Mouse (Mus musculus) urinary bladder, adult 18-20 months (tissue): ENCODE measurements around the gene Hsdl2.
"Not testable (repeated sequence)": the region's sequence is repeated elsewhere in the genome, so short reads cannot be mapped to it uniquely, and the experiment has no call there.

Source experiments
- DNase-seq, 2 experiments: peaks; one replicate each; pipeline ENCODE4 v3.0.0; 2022; ENCODE audit warnings: low spot score in 2 of 2, mixed read lengths in 2 of 2

The Hsdl2 gene

DNA sequence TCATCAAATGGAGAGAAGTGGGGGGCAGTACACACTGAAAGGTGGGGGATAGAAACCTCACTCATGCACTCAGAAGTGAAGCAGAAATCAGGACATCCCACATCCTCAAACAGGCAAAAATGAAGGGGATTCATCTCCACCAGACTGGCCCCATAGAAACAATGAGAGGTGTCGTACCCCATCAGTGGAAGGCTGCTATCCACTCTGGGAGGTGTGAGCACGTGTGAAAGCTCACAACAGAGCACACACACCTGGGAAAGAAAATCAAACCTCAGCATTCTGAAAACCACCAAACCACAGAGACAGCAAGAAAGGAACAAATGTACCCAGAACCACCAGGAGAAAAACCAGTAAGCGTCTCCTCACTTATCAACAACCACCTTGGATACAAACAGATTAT is 17.2 kb upstream of the Hsdl2 start:
- no peak for DNase-seq

DNA sequence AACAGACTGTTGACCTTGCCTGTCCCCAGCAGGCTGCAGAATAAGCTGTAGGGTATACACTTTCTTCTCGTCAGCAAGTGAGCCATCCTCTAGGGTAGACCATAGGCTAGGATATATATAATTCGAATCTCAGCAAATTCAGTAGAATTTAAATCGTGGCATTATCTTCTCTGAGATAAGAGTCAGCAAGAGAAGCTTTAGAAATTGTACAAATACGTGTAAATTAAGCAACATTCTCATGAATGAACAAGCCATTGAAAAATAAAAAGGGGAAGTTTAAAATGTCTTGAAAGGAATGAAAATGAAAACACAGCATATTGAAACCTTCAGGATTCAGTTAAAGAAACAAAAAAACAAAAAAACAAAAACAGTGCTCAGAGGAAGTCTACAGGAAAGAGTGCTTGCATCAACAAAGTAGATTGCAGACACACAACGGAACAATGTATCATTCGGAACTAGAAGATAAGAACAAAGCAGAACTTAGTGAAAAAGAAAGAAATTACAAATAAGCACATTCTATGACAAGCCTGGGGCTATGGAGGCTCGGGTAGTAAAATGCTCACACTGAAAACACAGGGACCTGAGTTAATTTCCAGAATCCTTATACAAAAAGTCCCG is 15.7 kb upstream of the Hsdl2 start:
- no peak for DNase-seq

DNA sequence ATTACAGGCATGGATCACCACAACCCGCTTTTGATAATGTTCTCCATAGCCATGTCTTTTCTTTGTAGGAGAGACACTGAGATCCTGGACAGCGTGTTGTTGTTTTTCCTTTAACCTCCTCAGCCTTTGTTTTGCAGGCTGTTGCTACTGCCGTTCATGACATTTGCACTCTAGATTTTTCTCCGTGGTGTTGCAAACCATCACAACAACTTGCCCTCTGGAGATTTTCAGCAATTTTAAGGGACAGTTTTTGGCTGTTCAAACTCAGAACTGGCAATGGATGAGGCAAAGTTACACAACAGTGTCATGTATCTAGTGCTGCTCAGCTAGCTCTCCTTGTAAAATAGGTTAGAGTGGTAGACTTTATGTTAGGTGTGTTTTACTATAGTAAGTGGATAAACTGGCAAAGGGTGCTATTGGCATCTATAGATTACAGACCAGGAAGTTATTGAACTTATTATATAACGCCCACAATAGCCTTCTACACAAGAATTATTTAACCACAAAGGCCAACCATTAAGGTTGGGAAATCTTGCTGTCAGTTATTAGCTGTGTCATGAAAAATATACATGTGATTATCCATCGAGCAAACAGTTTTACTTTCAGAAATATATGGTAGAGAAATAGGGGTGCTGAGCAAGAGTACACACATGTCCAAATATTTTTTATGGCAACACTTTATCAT is 13.6 kb upstream of the Hsdl2 start:
- no peak for DNase-seq

DNA sequence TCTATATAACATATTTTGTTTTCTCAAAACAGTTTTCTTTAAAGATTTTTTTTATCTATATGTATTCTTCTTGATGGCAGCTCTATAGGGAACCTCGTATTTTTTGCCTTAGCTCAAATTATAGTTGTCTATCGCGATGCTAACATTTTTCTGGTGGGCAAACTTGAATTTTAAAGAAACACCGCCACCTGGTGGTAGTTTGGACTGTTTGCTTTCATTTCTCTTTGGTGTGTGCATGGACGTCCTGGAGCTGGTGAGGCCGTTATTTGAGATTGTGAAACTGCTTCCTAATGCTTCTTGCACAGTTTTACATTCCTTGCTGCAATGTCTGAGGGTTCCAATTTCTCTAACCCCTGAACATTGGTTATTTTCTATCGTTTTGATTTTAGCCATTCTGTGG is 11.8 kb upstream of the Hsdl2 start:
- DNase-seq: peak in 1 of 2 experiments; percentile 50

DNA sequence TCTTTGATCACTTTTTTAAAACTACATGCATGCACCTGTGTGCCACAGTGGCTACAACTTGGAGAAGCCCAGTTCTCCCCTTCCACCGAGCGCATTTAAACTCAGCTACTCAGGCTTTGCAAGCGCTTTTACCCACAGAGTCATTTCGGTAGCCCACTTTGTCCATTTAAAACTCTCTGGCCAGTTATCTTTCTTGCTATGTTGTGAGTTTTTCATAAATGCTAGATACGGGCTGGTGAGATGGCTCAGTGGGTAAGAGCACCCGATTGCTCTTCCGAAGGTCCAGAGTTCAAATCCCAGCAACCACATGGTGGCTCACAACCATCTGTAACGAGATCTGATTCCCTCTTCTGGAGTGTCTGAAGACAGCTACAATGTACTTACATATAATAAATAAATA is 10.8 kb upstream of the Hsdl2 start:
- DNase-seq: not testable (repeated sequence)

DNA sequence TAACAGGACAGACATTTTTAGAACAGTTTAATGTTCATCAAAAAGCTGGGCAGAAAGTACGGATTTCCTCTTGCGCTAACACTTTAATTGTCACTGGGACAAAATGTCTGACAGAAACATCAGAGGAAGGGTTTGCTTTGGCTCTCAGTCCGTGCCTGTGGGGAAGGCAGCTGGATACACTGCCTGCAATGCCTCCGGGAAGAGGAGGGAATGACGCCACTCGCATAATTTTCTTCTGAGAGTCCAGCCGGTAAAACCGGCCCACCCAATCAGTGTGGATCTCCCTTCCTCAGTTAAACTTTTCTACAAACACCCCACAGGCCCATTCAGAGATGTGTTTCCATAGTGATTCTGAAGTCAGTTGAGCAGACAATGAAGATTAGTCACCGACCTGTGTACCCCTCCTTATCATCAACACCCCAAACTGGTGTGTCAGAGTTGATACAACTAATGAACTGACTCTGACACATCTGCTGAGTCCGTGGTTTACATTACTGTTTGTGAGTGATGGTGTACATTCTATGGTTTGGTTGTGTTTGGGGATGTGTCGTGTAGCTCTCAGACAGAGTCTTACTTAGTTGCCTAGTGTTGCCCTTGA is 8.7 kb upstream of the Hsdl2 start:
- DNase-seq: peak in 1 of 2 experiments; percentile 44

DNA sequence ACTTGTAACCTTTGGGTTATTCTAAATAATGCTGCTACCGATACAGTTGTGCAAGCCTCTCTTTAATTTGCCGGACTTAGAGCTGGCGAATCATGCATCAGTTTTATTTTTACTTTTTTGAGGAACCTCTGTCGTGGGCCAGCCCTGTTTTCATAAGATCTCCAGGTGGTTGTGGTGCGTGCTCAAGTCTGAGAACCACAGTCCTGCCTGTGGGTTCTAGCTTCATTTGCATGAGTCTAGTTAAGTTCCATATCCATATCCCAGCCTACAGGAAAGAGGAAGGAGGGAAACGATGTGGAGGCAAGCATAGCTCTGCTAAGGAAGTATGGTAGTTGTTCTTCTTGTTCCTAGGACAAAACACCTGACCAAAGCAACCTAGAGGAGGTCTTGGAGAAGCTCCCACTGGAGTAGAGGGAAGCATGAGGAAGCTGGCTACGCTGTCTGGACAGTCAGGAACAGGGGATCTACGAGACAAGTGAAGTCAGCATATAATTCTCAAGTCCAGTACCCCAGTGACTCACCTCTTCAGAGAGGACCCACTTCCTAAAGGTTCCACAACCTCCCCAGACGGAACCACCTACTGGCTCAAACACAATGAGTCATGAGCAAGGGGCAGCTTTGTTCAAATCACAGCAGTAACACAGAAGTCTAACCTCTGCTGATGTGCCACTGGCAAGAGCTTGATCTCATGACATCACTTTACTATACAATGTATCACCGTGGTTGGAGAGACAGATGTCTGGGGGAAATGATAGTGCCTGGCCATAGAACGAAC is 6.0 kb upstream of the Hsdl2 start:
- no peak for DNase-seq

DNA sequence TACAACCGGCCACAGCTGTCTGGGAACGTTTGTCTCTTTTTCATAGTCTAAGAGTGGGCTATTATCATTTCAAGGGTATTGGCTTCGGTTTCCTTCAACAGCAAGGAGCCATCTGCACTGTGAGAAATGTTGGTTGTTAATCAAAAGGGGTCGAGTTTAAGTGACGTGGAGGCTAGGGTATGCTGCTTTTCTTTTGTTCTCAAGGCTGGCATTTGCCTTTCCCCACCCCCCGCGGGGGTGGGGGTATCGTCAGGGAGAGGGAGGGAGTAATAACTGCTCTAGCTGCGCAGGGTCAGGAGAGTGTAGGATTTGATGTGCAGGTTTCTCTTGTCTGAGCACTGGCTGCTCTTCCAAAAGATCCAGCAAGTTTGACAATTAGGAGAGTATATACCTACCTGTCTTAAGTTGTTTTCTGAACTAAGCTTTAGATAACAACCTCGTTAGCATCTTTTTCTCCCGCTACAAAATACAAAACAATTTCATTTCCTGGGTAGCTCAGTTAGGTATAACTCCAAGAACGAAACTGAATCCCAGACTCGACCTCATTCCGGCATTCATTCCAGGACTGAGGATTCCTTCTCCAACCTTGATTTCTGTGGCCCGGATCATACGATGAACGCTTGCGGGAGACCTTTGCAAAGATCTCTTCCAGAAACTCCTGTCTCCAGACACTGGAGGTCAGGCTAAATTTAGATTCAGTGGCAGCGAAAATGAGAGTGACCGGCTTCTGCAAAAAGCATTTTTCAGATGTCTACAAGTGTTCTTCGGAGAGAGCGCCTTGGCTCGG is 675 bp upstream of the Hsdl2 start:
- DNase-seq: no peak

DNA sequence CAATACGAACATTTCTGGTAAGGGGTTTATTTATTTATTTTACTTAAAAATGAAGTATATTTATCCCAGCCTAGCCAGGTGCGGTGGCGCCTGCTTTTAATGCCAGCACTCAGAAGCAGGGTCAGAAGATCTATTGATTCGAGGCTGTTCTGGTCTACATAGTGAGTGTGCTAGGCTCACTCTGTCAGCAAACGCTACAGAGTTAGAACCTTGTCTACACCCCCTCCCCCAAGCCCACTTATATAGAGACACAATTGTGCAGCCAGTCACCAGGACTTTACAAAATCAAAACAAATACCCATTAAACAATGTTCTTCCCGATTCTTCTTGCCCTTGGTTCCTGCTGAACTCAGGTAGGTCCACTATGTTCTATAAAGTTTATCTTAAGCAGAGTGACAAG is 823 bp downstream of the Hsdl2 start:
- no peak for DNase-seq

DNA sequence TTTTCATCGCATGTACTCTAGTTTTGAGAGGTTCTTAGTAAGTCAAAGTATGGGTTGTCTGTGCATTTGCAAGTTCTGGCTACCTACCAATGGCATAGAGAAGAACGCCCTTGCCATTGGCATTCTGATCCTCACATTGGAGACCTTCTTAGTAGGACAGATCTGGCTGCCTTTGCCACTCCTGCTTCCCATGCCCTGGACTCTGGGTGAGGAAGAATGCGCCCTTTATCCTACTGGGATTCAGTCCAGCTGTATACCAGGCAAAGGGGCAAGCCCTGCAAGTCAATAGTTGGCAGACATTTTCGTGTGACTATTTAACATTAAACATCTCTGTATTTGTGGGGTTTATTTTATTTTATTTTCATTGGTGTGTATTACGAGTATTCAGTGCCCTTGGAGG is 3.7 kb downstream of the Hsdl2 start:
- DNase-seq: peak; percentile 37 to 44

DNA sequence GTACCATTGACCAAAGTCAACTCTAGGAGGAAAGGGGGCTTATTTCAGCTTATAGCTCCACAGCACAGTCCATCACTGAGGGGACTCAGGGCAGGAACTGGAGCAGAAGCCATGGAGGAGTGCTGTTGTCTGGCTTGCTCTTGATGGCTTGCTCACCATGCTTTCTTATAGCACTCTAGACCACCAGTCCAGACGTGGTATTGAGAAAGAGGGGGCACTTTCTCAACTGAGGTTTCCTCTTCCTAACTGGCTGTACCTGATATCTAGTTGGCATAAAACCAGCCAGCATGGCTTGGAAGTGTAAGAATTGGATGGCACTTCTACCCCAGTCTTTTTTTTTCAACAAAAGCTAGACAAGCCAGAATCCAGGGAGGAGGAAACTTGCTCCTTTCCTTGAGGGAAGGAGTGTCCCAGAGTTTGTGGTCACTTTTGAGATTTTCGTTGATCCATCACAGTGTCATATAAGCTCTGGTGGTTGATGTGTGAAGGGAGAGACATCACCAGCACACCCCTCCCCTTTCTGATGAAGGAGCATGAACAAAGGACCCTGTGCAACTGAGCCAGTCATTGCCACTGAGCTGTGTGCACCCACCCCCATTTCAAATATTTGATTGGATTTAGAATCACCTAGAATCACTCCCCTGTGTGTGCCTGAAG is 6.0 kb downstream of the Hsdl2 start:
- no peak for DNase-seq

DNA sequence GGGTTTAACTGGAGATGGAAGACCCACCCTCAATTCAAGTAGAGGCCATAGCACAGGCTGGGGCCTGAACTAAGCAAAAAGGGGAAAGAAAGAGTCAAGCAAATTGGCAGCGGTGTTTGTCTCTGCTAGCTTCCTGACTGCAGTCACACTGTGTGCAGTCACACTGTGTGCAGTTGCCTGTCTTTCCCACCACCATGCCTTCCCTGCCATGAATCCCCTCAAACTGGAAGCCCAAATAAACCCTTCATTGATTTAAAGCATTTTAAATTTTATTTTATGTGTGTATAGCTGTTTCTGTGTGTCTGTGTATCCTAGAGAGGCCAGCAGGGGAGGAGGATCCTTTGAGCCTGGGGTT is 6.5 kb downstream of the Hsdl2 start:
- DNase-seq: no peak

DNA sequence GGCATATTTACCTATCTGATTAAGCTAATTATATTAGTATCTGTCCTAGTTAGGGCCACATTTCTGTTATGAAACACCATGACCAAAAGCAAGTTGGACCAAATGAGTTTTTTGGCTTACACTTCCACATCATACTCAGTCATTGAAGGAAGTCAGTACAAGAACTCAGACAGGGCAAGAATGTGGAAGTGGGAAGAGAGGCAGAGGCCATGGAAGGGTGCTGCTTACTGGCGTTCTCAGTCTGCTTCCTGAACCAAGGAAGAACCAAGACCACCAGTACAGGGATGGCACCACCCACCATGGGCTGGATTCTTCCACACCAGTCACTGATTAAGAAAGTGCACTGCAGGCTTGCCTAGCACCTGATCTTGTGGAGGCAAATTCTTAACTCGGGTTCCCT is 13.3 kb downstream of the Hsdl2 start:
- no peak for DNase-seq

DNA sequence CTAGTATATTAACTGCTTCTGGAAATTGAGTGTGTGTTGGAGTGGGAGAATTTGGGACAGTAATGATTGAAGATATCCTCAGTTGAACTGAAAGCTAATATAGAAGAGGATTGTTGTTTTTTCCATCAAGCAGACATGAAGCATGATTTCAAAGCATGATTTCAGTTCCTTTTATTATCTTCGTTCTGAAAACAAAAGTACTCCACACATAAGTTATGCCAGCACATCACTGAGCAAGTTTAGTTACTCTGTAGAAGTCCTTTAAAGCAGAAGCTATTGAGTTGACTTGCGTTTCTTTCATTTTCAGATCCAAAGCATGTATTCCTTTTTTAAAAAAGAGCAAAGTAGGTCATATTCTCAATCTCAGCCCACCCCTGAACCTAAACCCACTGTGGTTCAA is 15.2 kb downstream of the Hsdl2 start:
- no peak for DNase-seq

DNA sequence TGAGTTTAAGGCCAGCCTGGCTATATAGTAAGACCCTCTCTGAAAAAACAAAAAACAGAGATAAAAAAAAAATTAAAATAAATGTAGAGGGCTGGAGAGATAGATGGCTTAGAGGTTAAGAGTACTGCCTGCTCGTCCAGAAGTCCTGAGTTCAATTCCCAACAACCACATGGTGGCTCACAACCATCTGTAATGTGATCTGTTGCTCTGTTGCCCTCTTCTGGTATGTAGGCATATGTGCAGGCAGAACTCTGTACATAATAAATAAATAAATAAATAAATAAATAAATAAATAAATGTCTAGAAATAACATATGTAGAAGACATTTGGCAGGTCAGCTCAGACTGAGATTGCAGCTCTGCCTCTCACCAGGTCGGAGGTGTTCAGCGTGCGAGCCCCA is 21.3 kb downstream of the Hsdl2 start:
- no peak for DNase-seq

DNA sequence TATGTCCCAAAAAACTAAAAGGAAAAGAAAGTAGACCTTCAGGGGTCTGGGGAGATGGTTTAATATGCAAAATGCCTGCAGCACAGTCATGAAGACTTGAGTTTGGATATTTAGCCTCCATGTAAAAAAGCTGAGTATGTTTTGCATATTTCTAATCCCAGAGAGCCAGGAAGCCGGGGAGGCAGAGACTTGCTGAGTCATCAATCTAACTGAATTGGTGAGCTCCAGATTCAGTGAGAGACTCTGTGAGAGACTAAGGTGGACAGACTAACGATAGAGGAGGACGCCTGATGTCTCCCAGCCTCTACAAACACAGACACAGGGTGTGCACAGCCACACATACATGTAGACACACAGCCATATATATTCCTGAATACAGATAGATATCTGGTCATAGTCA is 23.5 kb downstream of the Hsdl2 start:
- DNase-seq: no peak

DNA sequence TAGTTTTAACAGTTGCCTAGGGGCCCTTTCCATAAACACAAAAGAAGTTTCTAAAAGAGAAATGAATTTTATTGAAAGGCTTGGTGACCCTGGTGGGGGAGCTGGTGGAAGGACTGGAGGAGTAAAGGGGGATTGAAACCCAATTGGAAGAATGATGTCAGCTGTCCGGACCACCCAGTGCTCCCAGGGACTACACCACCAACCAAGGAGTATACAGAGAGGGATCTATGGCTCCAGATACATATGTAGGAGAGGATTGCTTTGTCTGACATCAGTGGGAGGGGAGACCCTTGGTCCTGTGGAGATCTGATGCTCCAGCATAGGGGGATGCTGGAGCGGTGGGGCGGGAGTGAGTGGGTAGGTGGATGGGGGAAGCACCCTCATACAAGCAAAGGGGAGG is 24.1 kb downstream of the Hsdl2 start:
- DNase-seq: no peak

DNA sequence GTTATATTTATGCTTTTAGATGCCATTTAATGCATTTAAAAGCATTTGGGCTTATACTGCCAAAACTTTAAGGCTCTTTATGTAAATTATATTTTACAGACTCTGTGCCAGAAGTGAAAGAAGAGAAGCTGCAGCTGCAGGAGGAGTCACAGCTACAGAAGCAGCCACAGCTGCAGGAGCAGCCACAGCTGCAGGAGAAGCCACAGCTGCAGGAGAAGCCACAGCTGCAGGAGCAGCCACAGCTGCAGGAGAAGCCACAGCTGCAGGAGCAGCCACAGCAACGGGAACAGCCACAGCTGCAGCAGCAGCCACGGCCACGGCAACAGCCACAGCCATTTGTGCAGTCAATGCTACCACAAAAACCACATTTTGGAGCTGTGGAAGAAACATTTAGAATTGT is 29.0 kb downstream of the Hsdl2 start:
- DNase-seq: no peak

DNA sequence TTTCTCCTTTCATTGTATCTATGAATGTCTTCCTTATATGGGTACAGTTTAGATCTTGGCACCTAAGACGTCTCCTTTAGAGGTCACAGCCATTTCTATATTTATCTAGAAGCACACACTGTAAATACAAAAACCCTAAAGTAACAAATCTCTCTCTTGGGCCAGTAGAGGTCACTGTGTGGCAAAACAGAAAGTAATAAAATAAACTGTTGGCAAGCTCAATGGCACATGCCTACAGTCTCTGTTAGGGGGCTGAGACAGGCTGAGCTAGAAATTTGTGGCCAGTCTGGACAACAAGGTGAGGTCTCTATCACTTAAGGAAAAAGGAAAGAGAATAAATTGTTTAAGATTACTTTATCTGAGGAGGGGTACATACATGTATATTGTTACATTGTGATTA is 33.6 kb downstream of the Hsdl2 start:
- no peak for DNase-seq

DNA sequence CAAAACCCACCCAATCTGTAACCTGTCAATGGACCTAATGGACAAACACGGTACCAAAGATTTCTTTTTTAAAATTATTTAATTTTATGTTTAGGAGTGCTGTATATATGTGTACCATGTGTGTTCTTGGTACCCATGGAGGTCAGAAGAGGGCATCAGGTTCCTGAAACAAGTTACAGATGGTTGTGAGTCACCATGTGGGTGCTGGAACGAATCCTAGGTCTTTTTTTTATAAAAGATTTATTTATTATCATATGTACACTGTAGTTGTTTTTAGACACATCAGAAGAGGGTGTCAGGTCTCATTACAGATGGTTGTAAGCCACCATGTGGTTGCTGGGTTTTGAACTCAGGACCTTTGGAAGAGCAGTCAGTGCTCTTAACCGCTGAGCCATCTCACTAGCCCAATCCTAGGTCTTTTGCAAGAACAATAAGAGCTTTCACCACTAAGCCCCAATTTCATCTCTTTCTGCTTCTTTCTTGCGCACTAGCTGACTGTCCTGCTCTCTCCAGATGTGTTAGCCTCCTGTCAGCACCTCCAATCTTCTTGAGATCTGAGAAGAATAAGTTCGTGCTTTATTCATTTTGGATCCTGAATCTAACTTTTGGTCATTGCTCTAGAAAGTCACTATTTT is 38.4 kb downstream of the Hsdl2 start:
- DNase-seq: no peak

DNA sequence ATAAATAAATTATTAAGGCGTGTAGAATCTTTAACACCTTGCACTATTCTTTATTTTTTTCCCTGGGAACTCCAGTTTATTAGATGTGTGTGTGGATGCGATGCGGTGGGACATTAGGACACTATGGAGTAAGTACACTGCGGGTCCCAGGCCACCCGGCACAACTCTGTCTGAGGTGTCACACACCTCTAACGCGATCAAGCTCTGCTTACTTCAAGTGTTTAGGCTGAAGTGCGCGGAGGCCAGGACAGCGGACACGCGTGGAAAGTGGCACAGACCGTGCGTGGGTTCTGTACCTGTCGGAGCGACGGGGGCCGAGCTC is 44.3 kb downstream of the Hsdl2 start:
- no peak for DNase-seq
